Mouse (Mus musculus) C2C12 (cell line): ENCODE measurements around the gene Pprc1. TPM values are rescaled to one million over a fixed set of nuclear protein-coding genes. Genes with fewer than 3 reads are reported as not detected.

ENCODE experiments used
- H3K27me3 ChIP-seq: one replicate; pipeline ENCODE4 v1.6.1; 2011; ENCODE audit not compliant: control insufficient read depth, insufficient read depth, insufficient read length
- H3K36me3 ChIP-seq: one replicate; pipeline ENCODE4 v1.6.1; 2011; ENCODE audit not compliant: control insufficient read depth, insufficient read depth
- H3K4me3 ChIP-seq: one replicate; pipeline ENCODE4 v1.5.1; 2011; ENCODE audit warnings: mild to moderate bottlenecking, control low read depth; ENCODE audit not compliant: poor library complexity, insufficient read depth, severe bottlenecking
- H3K79me2 ChIP-seq: one replicate; pipeline ENCODE4 v1.6.1; 2011; ENCODE audit not compliant: control insufficient read depth, insufficient read depth
- H3K79me3 ChIP-seq: one replicate; pipeline ENCODE4 v1.6.1; 2011; ENCODE audit warnings: low read depth, control low read depth
- H3ac ChIP-seq: one replicate; pipeline ENCODE3; 2011; ENCODE audit warnings: low read depth; ENCODE audit not compliant: control insufficient read depth, insufficient read length
- CEBPB ChIP-seq: IDR thresholded peaks from one replicate; pipeline ENCODE4 v1.6.1; 2011; ENCODE audit warnings: low read depth, mild to moderate bottlenecking, control low read depth, moderate library complexity
- CTCF ChIP-seq: IDR thresholded peaks from one replicate; pipeline ENCODE4 v1.5.1; 2011; ENCODE audit not compliant: control insufficient read depth, insufficient read depth, insufficient read length
- FOSL1 ChIP-seq: IDR thresholded peaks from one replicate; pipeline ENCODE4 v1.8.0; 2011; ENCODE audit warnings: mild to moderate bottlenecking, low read length; ENCODE audit not compliant: poor library complexity, insufficient read depth, severe bottlenecking
- MAX ChIP-seq: IDR thresholded peaks from one replicate; pipeline ENCODE4 v1.6.1; 2011; ENCODE audit warnings: mild to moderate bottlenecking, control low read depth
- MYOD1 ChIP-seq: IDR thresholded peaks from one replicate; pipeline ENCODE4 v1.6.1; 2011; ENCODE audit warnings: low read depth; ENCODE audit not compliant: control insufficient read depth, insufficient read length
- MYOG ChIP-seq: IDR thresholded peaks from one replicate; pipeline ENCODE4 v1.6.1; 2011; ENCODE audit not compliant: control insufficient read depth, insufficient read length; ENCODE audit errors: extremely low read depth
- USF1 ChIP-seq: IDR thresholded peaks from one replicate; pipeline ENCODE4 v1.6.1; 2011; ENCODE audit warnings: low read depth, mild to moderate bottlenecking, control low read depth, moderate library complexity
- polyA plus RNA-seq: library from polyadenylated mRNA; unstranded; fragments of >200 nt; fragmentation: generic; extraction: Trizol; gene quantifications from one replicate; pipeline ENCODE4 v1.2.1, GENCODE M21; 2012; ENCODE audit warnings: missing spikeins

Pprc1 gene
- polyA plus RNA-seq, 1 experiment, result 30.6 TPM

- H3K79me2 ChIP-seq, result peaks cover 82% of the 10 kb centered on the region
- peak overlapping the region; percentile 12 for H3ac ChIP-seq
- peaks cover 61% of the 10 kb centered on the region for H3K79me3 ChIP-seq
- no peak overlapping the region for H3K4me3 ChIP-seq
- no peak for TF ChIP-seq MAX
- no peak for TF ChIP-seq CTCF
- TF ChIP-seq MYOG, result no peak
- no peak for TF ChIP-seq FOSL1
- TF ChIP-seq MYOD1, result no peak
- no peak for TF ChIP-seq USF1
- no peak for TF ChIP-seq CEBPB
- H3K27me3 ChIP-seq, result no peaks in the 10 kb centered on the region
- H3K36me3 ChIP-seq, result no peaks in the 10 kb centered on the region
Measured at GRCm38 (mm10) chr19:46041299-46041932, 3.3 kb upstream of the Pprc1 start.

- Histone ChIP-seq H3K79me2 (peaks cover 76% of the 10 kb centered on the region), H3K36me3 (no peaks in the 10 kb centered on the region), H3K27me3 (no peaks in the 10 kb centered on the region), H3K4me3 (no peak overlapping the region), H3ac (peak overlapping the region; percentile 58), H3K79me3 (peaks cover 55% of the 10 kb centered on the region)
- no peak for TF ChIP-seq FOSL1
- no peak for TF ChIP-seq USF1
- TF ChIP-seq MAX, result no peak
- TF ChIP-seq MYOD1, result no peak
- TF ChIP-seq MYOG, result no peak
- TF ChIP-seq CTCF, result no peak
- TF ChIP-seq CEBPB, result no peak
Measured at GRCm38 (mm10) chr19:46041933-46042475, 2.7 kb upstream of the Pprc1 start.

- no peak overlapping the region for H3K4me3 ChIP-seq
- H3K79me3 ChIP-seq, result peaks cover 50% of the 10 kb centered on the region
- H3K36me3 ChIP-seq, result no peaks in the 10 kb centered on the region
- no peaks in the 10 kb centered on the region for H3K27me3 ChIP-seq
- H3ac ChIP-seq, result peak overlapping the region; percentile 58
- peaks cover 70% of the 10 kb centered on the region for H3K79me2 ChIP-seq
- no peak for TF ChIP-seq FOSL1
- no peak for TF ChIP-seq MYOG
- no peak for TF ChIP-seq CTCF
- TF ChIP-seq USF1, result no peak
- TF ChIP-seq MYOD1, result no peak
Measured at GRCm38 (mm10) chr19:46042476-46043011, 2.1 kb upstream of the Pprc1 start.

GRCm38 (mm10) chr19:46043380-46043779, 1.3 kb upstream of the Pprc1 start:
- Histone ChIP-seq H3K4me3 (peak overlapping the region; percentile 11), H3K79me3 (peaks cover 42% of the 10 kb centered on the region), H3K79me2 (peaks cover 62% of the 10 kb centered on the region), H3ac (no peak overlapping the region), H3K27me3 (no peaks in the 10 kb centered on the region), H3K36me3 (no peaks in the 10 kb centered on the region)
- TF ChIP-seq CEBPB, result no peak
- TF ChIP-seq USF1, result peak; percentile 2

- TF ChIP-seq CTCF, result no peak
- no peak for TF ChIP-seq CEBPB
- no peak for TF ChIP-seq USF1
- TF ChIP-seq FOSL1, result no peak
- TF ChIP-seq MYOD1, result no peak
- H3K36me3 ChIP-seq, result no peaks in the 10 kb centered on the region
- H3K79me3 ChIP-seq, result peaks cover 36% of the 10 kb centered on the region
- H3ac ChIP-seq, result peak within 1 kb of the TSS; percentile 76
- peaks cover 47% of the 10 kb centered on the region for H3K79me2 ChIP-seq
- H3K27me3 ChIP-seq, result no peaks in the 10 kb centered on the region
- H3K4me3 ChIP-seq, result peak within 1 kb of the TSS; percentile 76
Measured at GRCm38 (mm10) chr19:46044993-46045695, 458 bp downstream of the Pprc1 start, which contains the start of gene Ldb1. Ldb1 (minus strand) TSS chr19:46045214.
